Mouse (Mus musculus) liver, embryonic 14.5 days (tissue): ENCODE measurements around the gene Dolpp1. TPM values are rescaled to one million over a fixed set of nuclear protein-coding genes. Genes with fewer than 3 reads are reported as not detected.
A peak's percentile ranks its signal among the peaks of the same experiment; 100 is the strongest.

Experiments used
- ATAC-seq: fragments of 200-750 bp; cut with Nextera tagmentation; 2 replicates; pipeline ENCODE4 v1.8.0; 2017; ENCODE audit warnings: moderate number of reproducible peaks, mild to moderate bottlenecking, moderate library complexity; ENCODE audit not compliant: insufficient read depth
- DNase-seq, 3 experiments: peaks; one replicate each; pipeline ENCODE4 v3.0.0-alpha.2; 2012 to 2013; ENCODE audit warnings: low read depth in 3 of 3, low spot score in 3 of 3
- H3K27ac ChIP-seq: fragments of 300-500 bp; sonication (generic); 2 replicates; pipeline ENCODE4 v1.5.1; 2014; ENCODE audit warnings: moderate library complexity, mild to moderate bottlenecking, control low read depth, inconsistent platforms
- H3K27me3 ChIP-seq: fragments of 300-500 bp; sonication (generic); 2 replicates; pipeline ENCODE4 v1.6.1; 2014; ENCODE audit warnings: mild to moderate bottlenecking, low read length, moderate library complexity; ENCODE audit not compliant: control insufficient read depth, insufficient read depth
- H3K36me3 ChIP-seq: fragments of 300-500 bp; sonication (generic); replicated peaks from 2 replicates; pipeline ENCODE4 v1.6.1; 2014; ENCODE audit warnings: low read depth; ENCODE audit not compliant: control insufficient read depth, insufficient read depth
- H3K4me1 ChIP-seq, 2 experiments: fragments of 200-500 bp in 1 of 2; fragments of 300-500 bp in 1 of 2; sonication (generic) in 1 of 2; replicated peaks; 2 replicates each; pipeline ENCODE4 v1.6.1; 2012 to 2014; ENCODE audit warnings: antibody characterized with exemption in 1 of 2, inconsistent platforms in 1 of 2, low read length in 1 of 2; ENCODE audit not compliant: control insufficient read depth in 2 of 2, insufficient read depth in 2 of 2
- H3K4me2 ChIP-seq: fragments of 300-500 bp; sonication (generic); 2 replicates; pipeline ENCODE4 v1.6.1; 2014; ENCODE audit warnings: low read depth, mild to moderate bottlenecking, control low read depth, moderate library complexity
- H3K4me3 ChIP-seq, 2 experiments: fragments of 200-500 bp in 1 of 2; fragments of 300-500 bp in 1 of 2; sonication (generic) in 1 of 2; 2 replicates each; pipeline ENCODE4 v1.5.1; 2012 to 2014; ENCODE audit warnings: low read depth in 2 of 2, low read length in 2 of 2, mild to moderate bottlenecking in 2 of 2, control low read depth in 1 of 2, inconsistent platforms in 1 of 2, moderate library complexity in 1 of 2; ENCODE audit not compliant: insufficient read depth in 1 of 2
- H3K9ac ChIP-seq: fragments of 300-500 bp; sonication (generic); replicated peaks from 2 replicates; pipeline ENCODE4 v1.6.1; 2014; ENCODE audit warnings: mild to moderate bottlenecking, control low read depth, moderate library complexity
- H3K9me3 ChIP-seq: fragments of 300-500 bp; sonication (generic); 2 replicates; pipeline ENCODE4 v1.6.1; 2016; ENCODE audit warnings: low read length, mixed read lengths; ENCODE audit not compliant: control insufficient read depth
- CTCF ChIP-seq: IDR thresholded peaks from 2 replicates; pipeline ENCODE4 v1.5.1; 2016; ENCODE audit warnings: antibody characterized with exemption, low read depth, control low read depth
- EP300 ChIP-seq: IDR thresholded peaks from 2 replicates; pipeline ENCODE4 v1.6.1; 2016; ENCODE audit warnings: antibody characterized with exemption, low read depth
- WGBS: fragments of 180-500 bp; shearing (Covaris S2); extraction: QIAGEN DNeasy Blood & Tissue Kit; methylation state at CpG from one replicate; pipeline ENCODE4 v1.1.7; 2014; ENCODE audit not compliant: insufficient replicate concordance; 5-methylcytosine and 5-hydroxymethylcytosine counted together
- polyA plus RNA-seq, 2 experiments: library from polyadenylated mRNA; depleted of rRNA in 1 of 2; stranded (reverse) in 1 of 2; unstranded in 1 of 2; fragments of >200 nt; fragmentation: Nextera tagmentation in 1 of 2; extraction: Ambion mirVana in 1 of 2; gene quantifications; 2 replicates each; pipeline versions ENCODE4 v1.2.1 to v1.2.3; 2012 to 2014

Gene Dolpp1
- polyA plus RNA-seq, 2 experiments, result 13.5 to 17.0 TPM

DNA sequence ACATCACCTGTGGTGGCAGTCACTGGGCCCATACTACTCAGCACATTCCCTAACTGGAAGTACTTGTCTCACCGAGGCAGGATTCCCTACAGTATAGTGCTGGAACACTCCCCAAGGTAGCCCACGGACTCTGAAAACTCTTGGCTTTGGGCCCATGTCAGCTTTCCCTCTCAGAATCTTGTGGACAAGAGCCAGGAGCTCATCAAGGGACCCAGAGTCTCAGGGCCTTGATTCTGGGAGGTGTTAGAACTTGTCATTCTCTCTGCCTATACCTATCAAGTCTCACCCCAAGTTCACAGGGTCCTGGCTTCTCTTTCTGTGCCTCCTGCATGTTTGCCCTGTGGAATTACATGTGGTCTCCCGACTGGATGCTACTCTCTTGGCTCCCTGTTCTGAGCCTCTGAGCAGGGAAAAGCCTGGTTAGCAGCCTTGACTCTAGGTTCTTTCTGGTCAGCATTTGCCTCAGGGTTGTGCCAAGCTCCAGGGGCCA lies 48.2 kb downstream of the Dolpp1 start:
- Histone ChIP-seq H3K9me3 (no peaks in the 10 kb centered on the region), H3K27me3 (no peaks in the 10 kb centered on the region), H3K4me1 (peaks cover 6 to 27% of the 10 kb centered on the region in 2 experiments), H3K4me2 (no peak overlapping the region), H3K36me3 (peaks cover 56% of the 10 kb centered on the region), H3K4me3 (no peak overlapping the region), H3K9ac (no peak overlapping the region), H3K27ac (no peak overlapping the region; the same call in 1 of the 2 replicates)
- ATAC-seq (no peak; the same call in 1 of the 2 replicates), DNase-seq (no peak)
- TF ChIP-seq EP300, result no peak
- no peak for TF ChIP-seq CTCF
- 73% methylated on average over 3 of the region's 3 CpGs for WGBS

GRCm38 (mm10) chr2:30440701-30441517 lies 48.9 kb downstream of the Dolpp1 start:
- DNase-seq, result peak in 1 of 3 experiments; percentile 51
- peaks cover 53% of the 10 kb centered on the region for H3K36me3 ChIP-seq
- H3K9me3 ChIP-seq, result no peaks in the 10 kb centered on the region
- ATAC-seq, result peak; percentile 33
- peak overlapping the region; percentile 30 for H3K4me2 ChIP-seq
- H3K27ac ChIP-seq, result peak overlapping the region; percentile 49
- H3K4me3 ChIP-seq, result no peak overlapping the region
- H3K27me3 ChIP-seq, result no peaks in the 10 kb centered on the region
- H3K9ac ChIP-seq, result no peak overlapping the region
- 28% methylated on average over 12 of the region's 12 CpGs for WGBS
- TF ChIP-seq EP300 (no peak), CTCF (peak; percentile 78)
- H3K4me1 ChIP-seq, result peaks cover 3 to 25% of the 10 kb centered on the region in 2 experiments

DNA sequence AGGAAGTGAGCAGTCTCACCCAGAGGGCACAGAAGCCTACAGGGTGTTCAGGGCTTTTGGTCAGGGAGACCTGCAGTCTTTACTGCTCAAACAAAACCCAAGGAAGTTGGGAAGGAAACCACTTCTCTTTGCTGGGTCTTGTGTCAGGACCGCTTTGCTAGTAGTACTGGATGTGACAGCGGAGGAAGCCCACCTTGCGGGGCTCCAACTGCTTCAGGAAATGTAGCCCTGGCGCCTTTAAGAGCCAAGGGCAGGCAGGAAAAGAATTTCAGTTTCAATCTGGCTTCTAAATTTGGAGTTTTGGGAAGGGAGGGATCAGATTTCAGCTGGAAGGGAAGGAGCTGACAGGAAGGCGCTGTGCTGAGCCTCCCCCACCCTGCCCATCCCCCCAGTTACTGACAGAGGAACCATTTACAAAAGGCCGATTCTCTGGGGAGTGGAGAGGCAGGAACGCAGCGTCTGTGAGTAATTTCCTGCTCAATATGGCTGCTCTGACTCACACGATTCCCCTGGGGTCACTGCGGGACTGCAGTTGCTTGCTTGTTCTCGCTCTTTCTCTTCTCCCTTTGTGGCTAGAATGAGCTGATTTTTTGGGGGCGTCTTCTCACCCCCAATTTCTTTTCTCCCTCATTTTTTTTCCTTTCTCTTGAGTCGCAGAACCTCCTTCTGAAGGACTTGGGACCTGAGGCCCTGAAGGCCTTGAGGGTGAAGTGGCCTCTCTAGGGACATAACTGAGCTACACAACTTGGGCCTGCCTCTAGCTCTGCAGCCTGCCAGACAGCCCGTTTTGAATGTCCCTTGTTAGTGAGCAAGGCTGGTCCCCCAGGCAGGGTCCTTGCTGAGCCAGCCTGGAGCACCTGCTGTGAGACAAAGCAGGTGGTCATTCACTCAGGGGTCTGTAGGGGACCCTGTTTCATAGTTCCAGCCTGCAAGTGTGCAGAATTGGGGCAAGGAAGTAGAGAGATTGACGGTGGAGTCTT lies 49.8 kb downstream of the Dolpp1 start:
- H3K27me3 ChIP-seq, result no peaks in the 10 kb centered on the region
- WGBS, result 51% methylated on average over 15 of the region's 15 CpGs
- ATAC-seq (0 out of 2 replicates have a peak, but pooled peaks have one; percentile 9), DNase-seq (no peak)
- no peak for TF ChIP-seq EP300
- TF ChIP-seq CTCF, result no peak
- H3K4me2 ChIP-seq, result peak overlapping the region; percentile 49
- 0 out of 2 replicates have a peak overlapping the region, but pooled peaks have one; percentile 15 for H3K9ac ChIP-seq
- peaks cover 53% of the 10 kb centered on the region for H3K36me3 ChIP-seq
- H3K4me1 ChIP-seq, result peaks cover 3 to 25% of the 10 kb centered on the region in 2 experiments
- H3K4me3 ChIP-seq, result no peak overlapping the region
- H3K27ac ChIP-seq, result peak overlapping the region; percentile 49
- no peaks in the 10 kb centered on the region for H3K9me3 ChIP-seq

- Histone ChIP-seq H3K36me3 (peaks cover 46% of the 10 kb centered on the region), H3K27me3 (no peaks in the 10 kb centered on the region), H3K4me2 (peak overlapping the region; percentile 49), H3K4me3 (no peak overlapping the region), H3K4me1 (peaks cover 3 to 25% of the 10 kb centered on the region in 2 experiments), H3K9ac (no peak overlapping the region), H3K27ac (no peak overlapping the region), H3K9me3 (no peaks in the 10 kb centered on the region)
- DNase-seq (no peak), ATAC-seq (no peak)
- TF ChIP-seq EP300 (no peak), CTCF (no peak)
- 65% methylated on average over 5 of the region's 5 CpGs for WGBS
Measured at GRCm38 (mm10) chr2:30442498-30442890, 50.4 kb downstream of the Dolpp1 start.
